Mouse (Mus musculus) heart, postnatal 10 days (tissue): ENCODE data around the gene Gm3625. TPM values are rescaled to one million over a fixed set of nuclear protein-coding genes. Genes with fewer than 3 reads are reported as not detected.
"Not testable (repeated sequence)": the region's sequence is repeated elsewhere in the genome, so short reads cannot be mapped to it uniquely, and the experiment has no call there.

Experiments
- DNase-seq, 2 experiments: peaks; one replicate each; pipeline ENCODE4 v3.0.0; 2021
- intact Hi-C: fragments of 180-260 bp; cut with DNase I; formaldehyde crosslinking; loops from one replicate; pipeline ENCODE4 v1.15.1; 2025
- total RNA-seq, 2 experiments: library from RNA; stranded (reverse); gene quantifications; 2 replicates each; pipeline ENCODE4 v1.2.3; 2021

The Gm3625 gene
- total RNA-seq, 2 experiments from 2014 or later: not detected

DNA sequence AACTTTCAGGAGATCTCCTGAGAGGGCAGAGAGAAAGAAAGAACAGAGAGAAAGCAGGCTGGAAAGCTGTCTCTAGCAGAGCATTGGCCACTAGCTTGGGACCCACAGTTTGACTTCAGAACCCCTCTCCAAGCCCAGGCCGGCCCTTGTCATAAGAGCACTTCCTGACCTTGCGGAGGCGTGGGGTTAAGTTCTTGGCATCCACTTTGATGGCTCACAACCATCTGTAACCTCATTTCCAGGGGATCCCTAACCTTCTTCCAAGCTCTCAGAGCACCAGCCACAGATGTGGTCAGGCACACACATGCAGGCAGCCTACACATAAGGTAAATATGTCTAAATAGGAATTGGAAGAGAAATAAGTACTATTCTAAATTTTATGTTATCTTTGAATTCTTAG is 35.3 kb downstream of the Gm3625 start:
- peak in 1 of 2 experiments; percentile 24 for DNase-seq
- intact Hi-C loops: no loop called here

DNA sequence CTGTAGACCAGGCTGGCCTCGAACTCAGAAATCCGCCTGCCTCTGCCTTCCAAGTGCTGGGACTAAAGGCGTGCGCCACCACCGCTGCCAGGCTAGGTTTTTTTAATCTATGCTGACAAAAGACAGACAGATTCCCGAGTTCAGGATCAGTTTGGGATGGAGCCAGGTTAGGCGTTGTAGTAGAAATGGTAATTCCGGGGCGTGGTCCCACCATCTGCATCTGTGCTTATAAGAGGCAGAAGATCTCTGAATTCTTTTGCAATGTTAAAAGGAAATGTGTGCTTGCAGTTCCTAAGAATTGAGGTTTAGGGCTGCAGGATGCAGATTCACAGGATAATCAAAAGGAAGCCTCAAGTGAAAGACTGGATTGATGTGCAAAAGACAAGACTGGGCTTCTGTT is 35.8 kb downstream of the Gm3625 start:
- DNase-seq: no peak
- intact Hi-C loops: no loop called here

DNA sequence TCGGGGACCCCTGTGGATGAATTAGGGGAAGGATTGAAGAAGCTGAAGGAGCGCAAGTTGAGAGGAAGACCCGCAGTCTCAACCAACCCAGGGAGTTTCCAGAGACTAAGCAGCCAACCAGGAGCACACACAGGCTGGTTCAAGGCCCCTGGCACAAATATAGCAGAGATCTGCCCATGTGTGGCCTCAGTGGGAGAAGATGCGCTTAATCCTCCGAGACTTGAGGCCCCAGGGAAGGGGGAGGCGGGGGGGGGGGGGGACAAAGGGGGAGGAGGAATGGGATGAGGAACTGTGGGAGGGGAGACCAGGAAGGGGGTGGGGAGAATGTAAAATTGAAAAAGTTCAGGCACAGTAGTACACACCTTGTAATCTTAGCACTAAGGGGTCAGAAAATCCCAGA is 37.3 kb downstream of the Gm3625 start:
- intact Hi-C loops: no loop called here
- DNase-seq: no peak

DNA sequence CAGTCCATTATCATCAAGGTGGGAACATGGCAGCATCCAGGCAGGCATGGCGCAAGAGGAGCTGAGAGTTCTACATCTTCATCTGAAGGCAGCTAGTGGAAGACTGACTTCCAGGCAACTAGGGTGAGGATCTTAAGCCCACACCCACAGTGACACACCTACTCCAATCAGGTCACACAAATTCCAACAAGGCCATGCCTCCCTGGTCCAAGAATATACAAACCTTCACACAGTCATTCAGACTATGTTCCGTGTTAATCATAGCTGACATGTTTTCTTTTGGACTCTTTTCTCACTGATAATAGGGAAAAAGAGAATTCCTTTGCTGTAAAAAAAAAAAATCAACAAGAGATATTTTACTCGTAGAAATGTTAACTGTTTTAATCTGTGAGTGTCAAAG is 39.0 kb downstream of the Gm3625 start:
- DNase-seq, intact Hi-C loops: not testable (repeated sequence)

DNA sequence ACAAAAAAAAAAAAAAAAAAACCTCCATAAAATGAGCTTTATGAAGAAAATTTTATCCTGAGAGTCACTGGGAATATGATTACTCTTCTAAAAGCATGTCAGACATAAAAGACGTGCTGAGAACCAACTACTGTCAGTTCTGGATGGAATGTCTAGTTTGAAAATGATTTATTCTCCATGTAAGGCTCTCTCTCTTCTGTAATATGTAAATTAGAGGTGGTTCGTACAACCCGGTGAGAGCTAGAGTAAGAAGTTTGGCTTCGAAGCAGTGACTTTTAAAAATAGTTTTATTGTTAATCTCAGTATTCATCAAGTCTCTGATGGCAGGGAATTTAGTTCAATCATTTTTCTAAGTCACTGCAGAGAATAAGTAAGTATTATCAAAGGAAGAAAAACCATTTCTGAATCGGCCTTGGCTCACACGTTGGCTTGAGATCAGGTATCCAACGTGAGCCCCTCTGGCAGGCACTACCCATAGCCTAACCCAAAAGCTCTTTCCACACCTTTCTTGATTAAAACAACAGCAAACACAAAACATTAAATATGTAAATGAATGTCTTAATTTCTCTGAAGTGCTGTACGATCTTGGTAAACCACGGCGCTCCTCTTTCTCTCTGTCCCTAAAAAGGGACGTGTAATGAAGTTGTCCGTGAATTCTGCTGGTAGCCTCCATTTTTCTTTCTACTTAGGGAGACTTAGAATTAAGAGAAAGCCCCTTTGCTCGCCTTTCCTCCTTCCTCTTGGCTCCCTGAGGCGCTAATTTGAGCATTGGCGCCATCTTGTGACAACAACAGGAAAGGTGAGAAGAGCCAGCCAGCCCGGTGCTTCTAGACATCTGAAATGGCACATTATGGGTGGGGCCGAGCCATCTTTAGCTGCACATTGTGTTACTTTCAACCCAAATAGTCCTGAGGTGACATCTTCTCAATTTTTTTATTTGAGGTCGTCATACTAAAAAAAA is 44.4 kb downstream of the Gm3625 start:
- intact Hi-C loops: loop anchor here (1.0 to 10.0 kb wide), 6 partner anchors 20 to 622 kb away; partner anchors contain the start of genes Cenpo, Ncoa1 and Ptrhd1
- peak; percentile 84 to 88 for DNase-seq

DNA sequence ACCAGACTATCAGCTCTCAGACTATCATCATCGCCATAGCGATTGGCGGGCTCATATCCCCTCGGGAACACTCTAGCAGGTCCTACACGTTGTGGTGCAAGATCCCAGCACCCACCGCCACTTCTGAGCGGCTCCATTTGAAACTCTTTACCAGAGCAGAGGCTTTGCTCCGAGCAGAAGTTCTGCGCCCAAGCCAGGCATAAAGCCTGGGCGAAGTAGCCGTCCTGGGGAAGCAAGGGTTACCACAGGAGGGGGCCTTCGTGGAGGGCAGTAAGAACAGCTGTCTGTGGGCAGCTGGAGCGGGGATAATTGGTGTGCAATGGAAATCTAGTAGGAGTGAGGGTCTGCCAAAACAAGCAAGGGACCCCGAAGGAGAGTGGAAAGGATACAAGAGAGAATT is 45.2 kb downstream of the Gm3625 start:
- DNase-seq: peak in 1 of 2 experiments; percentile 7
- intact Hi-C loops: loop anchor here (5.0 to 10.0 kb wide), 3 partner anchors 70 to 313 kb away; partner anchors contain the start of genes Cenpo, Ncoa1 and Ptrhd1

DNA sequence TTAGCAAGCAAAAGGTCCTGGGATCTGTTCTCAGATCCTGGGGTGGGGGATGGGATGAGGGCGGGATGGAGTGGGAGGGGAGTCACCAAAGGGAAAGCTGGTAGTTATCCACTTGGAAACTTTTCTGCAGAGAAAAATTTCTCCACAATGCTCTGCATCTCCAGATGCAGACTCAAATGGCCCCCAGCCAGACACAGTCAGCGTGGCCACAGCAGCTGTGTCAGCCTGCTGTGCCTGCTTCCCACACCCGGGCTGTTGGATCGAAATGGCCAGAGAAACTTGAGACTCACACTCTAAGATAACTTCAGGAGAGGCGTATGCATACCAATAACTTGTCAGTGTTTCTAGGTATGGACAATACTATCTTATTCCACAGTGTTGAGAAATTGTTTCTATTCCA is 46.2 kb downstream of the Gm3625 start:
- DNase-seq: peak; percentile 78 to 81
- intact Hi-C loops: loop anchor here (5.0 to 10.0 kb wide), 3 partner anchors 69 to 312 kb away; partner anchors contain the start of genes Cenpo, Ncoa1 and Ptrhd1

DNA sequence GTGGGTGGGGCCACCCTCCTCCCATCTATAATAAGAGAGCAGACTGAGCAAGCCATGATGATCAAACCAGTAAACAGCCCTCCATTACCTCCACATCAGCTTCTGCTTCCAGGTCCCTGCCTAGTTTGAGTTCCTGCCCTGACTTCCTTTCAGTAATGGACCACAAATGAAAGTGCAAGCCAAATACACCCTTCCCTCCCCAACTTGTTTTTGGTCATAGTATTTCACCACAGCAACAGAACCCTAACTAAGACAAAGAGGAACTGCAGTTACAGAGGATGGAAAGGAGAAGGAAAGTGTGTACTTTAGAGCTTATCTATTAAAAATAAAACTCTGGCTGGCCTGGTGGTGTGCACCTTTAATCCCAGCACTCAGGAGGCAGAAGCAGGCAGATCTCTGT is 47.3 kb downstream of the Gm3625 start:
- intact Hi-C loops: loop anchor here (5.0 to 10.0 kb wide), 3 partner anchors 68 to 311 kb away; partner anchors contain the start of genes Cenpo, Ncoa1 and Ptrhd1
- no peak for DNase-seq

DNA sequence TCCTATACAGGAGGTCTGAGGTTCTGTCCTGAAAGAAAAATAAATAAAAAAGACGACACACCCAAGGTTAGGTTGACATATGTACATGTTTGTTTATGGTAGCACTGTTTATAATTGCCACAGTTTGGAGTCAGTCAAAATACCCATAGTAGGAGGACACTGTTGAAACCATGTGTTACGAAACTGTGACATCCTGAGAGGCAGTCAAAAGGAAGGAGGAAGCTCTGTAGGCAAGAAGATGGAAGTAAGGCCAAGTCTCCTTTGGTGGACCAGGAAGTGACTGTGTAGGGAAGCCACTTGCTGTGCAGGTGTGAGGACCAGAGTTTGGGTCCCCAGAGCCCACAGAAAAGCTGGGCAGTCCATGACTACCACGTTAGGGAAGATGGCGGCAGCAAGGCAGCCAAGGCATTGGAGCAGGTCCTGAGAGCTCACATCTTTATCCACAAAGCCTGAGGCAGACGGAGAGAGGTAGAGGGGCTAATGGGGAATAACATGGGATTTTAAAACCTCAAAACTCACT is 48.3 kb downstream of the Gm3625 start:
- no peak for DNase-seq
- intact Hi-C loops: loop anchor here (10.0 kb wide), 2 partner anchors 260 to 310 kb away; partner anchors contain the start of genes Cenpo and Ptrhd1

Other genes with a start within 250 kb of the Gm3625 start
- 10 to 100 TPM; 36.7 to 37.0 TPM for gene Ncoa1, start 115.7 kb downstream of the Gm3625 start, total RNA-seq
- 10 to 100 TPM; 47.0 to 47.3 TPM for gene Itsn2, start 289 bp downstream of the Gm3625 start, total RNA-seq
- under 1 TPM in 1 of 2 experiments, not detected in 1; 0.22 TPM for gene Fam228a, start 145.5 kb upstream of the Gm3625 start, total RNA-seq
- 1 to 10 TPM; 2.8 to 3.0 TPM for gene Pfn4, start 176.1 kb upstream of the Gm3625 start, total RNA-seq
- gene Fam228b, start 176.3 kb upstream of the Gm3625 start, total RNA-seq: 1 to 10 TPM; 3.3 to 3.4 TPM
- 10 to 100 TPM; 59.5 to 62.1 TPM for gene Sf3b6, start 224.6 kb upstream of the Gm3625 start, total RNA-seq
- gene Fkbp1b, start 248.7 kb upstream of the Gm3625 start, total RNA-seq: 1 to 10 TPM; 3.6 to 4.0 TPM